Mouse (Mus musculus): Measurements from ENCODE around the gene Cxcr2.

- TF ChIP-seq CTCF (IDR thresholded peaks at IDR 0.05; ENCODE audit: control insufficient read depth, insufficient read depth, insufficient replicate concordance, low read depth, low read length): no peak
- TF ChIP-seq POLR2A (IDR thresholded peaks at IDR 0.05; ENCODE audit: control insufficient read depth, low read depth, low read length): no peak
Measured at GRCm38 (mm10) chr1:74207906-74208305, 54.1 kb downstream of the Cxcr2 start.

Data from testis, adult 2 months (tissue).